Mouse (Mus musculus) liver, embryonic 13.5 days (tissue): ENCODE results near the gene Als2cl. TPM values are rescaled to one million over a fixed set of nuclear protein-coding genes. Genes with fewer than 3 reads are reported as not detected.
A peak's percentile ranks its signal among the peaks of the same experiment; 100 is the strongest.

ENCODE experiments used
- ATAC-seq: fragments of 200-750 bp; cut with Nextera tagmentation; 2 replicates; pipeline ENCODE4 v1.8.0; 2017; ENCODE audit warnings: low read depth, mild to moderate bottlenecking, moderate number of reproducible peaks, moderate library complexity
- DNase-seq: peaks from one replicate; pipeline ENCODE4 v3.0.0; 2022
- H3K27ac ChIP-seq: fragments of 300-500 bp; sonication (generic); 2 replicates; pipeline ENCODE4 v1.5.1; 2015; ENCODE audit warnings: moderate library complexity, mild to moderate bottlenecking, inconsistent platforms
- H3K27me3 ChIP-seq: fragments of 300-500 bp; sonication (generic); 2 replicates; pipeline ENCODE4 v1.6.1; 2015; ENCODE audit warnings: mild to moderate bottlenecking, inconsistent platforms
- H3K36me3 ChIP-seq: fragments of 300-500 bp; sonication (generic); 2 replicates; pipeline ENCODE4 v1.6.1; 2015; ENCODE audit warnings: mild to moderate bottlenecking, inconsistent platforms
- H3K4me1 ChIP-seq: fragments of 300-500 bp; sonication (generic); replicated peaks from 2 replicates; pipeline ENCODE4 v1.6.1; 2015; ENCODE audit warnings: inconsistent platforms
- H3K4me2 ChIP-seq: fragments of 300-500 bp; sonication (generic); 2 replicates; pipeline ENCODE4 v1.6.1; 2015; ENCODE audit warnings: inconsistent platforms, mild to moderate bottlenecking, moderate library complexity
- H3K4me3 ChIP-seq: fragments of 300-500 bp; sonication (generic); replicated peaks from 2 replicates; pipeline ENCODE4 v1.5.1; 2015; ENCODE audit warnings: mild to moderate bottlenecking, inconsistent platforms
- H3K9ac ChIP-seq: fragments of 300-500 bp; sonication (generic); 2 replicates; pipeline ENCODE4 v1.6.1; 2015; ENCODE audit warnings: mild to moderate bottlenecking, inconsistent platforms
- H3K9me3 ChIP-seq: fragments of 300-500 bp; sonication (generic); replicated peaks from 2 replicates; pipeline ENCODE4 v1.6.1; 2016; ENCODE audit warnings: inconsistent platforms
- WGBS: fragments of 180-500 bp; shearing (Covaris S2); methylation state at CpG from one replicate; pipeline ENCODE4 v1.1.7; 2015; ENCODE audit not compliant: insufficient replicate concordance; 5-methylcytosine and 5-hydroxymethylcytosine counted together
- polyA plus RNA-seq: library from polyadenylated mRNA; unstranded; fragments of >200 nt; fragmentation: Nextera tagmentation; extraction: Ambion mirVana; gene quantifications from 2 replicates; pipeline ENCODE4 v1.2.1, GENCODE M21; 2015

The Als2cl gene
- polyA plus RNA-seq, 1 experiment from 2014 or later: 1.7 TPM

DNA sequence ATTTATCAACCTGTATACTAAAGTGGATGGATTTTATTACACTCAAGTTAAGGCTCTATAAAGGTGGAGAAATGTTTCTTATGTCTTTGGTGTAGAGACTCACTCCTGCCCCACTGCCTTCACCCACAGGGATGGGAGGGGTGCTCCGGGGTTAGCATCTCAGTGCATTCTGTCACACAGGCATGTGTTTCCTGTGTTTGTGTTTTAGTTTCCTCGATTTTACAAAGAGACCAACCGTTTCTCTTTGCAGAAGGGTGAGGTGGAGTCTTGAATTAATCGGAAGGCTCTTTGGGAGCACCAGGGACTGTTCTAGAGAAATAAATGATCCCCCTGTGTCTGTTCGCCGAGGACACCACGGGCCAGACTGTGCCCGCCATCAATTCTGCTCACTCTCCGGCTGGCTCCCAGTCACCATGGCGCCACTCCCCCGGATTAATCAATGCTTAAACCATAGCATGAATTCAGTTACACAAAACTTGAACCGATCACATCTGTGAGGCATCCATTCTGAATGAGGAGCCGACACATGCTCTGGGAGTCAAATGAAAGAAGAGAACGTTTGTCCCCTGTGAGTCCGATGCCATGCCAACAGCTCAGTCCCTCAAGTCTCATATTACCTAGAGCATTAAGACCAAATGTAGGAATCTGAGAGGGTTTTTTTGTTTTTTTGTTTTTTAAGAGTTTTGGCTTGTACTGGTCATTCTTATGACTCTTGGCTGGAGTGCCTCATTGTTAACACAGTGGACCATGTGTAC is 41.2 kb downstream of the Als2cl start:
- WGBS: 53% methylated on average over 15 of the region's 15 CpGs
- Histone ChIP-seq H3K9me3 (no peaks in the 10 kb centered on the region), H3K9ac (no peak overlapping the region), H3K27ac (no peak overlapping the region), H3K4me1 (no peaks in the 10 kb centered on the region), H3K4me3 (no peak overlapping the region), H3K4me2 (no peak overlapping the region), H3K36me3 (no peaks in the 10 kb centered on the region), H3K27me3 (no peaks in the 10 kb centered on the region)
- DNase-seq (no peak), ATAC-seq (no peak)

DNA sequence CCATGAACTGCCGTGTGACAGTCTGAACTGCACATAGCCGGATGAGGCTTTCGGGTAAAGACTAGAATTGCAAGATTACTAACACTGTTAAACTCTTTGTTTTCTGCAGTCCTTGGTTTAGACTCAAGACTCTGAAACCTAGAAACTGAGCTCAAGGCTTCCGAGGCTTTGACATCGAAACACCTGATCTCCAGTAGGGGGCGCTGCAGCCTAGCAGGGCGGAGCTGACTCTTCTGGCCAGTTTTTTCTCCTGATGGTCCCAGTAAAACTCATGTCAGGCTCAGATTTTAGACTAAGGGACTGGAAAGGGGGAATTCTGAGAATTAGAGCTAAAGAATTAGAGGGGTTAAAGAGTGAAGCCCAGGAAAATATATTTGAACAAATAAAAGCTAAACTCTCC is 43.1 kb downstream of the Als2cl start:
- DNase-seq (peak; percentile 33), ATAC-seq (no peak)
- H3K9ac ChIP-seq: no peak overlapping the region
- 13% methylated on average over 7 of the region's 7 CpGs for WGBS
- H3K36me3 ChIP-seq: no peaks in the 10 kb centered on the region
- H3K4me1 ChIP-seq: no peaks in the 10 kb centered on the region
- H3K9me3 ChIP-seq: no peaks in the 10 kb centered on the region
- no peak overlapping the region for H3K4me2 ChIP-seq
- no peaks in the 10 kb centered on the region for H3K27me3 ChIP-seq
- H3K27ac ChIP-seq: no peak overlapping the region
- no peak overlapping the region for H3K4me3 ChIP-seq

GRCm38 (mm10) chr9:110931573-110931972 is 51.9 kb downstream of the Als2cl start:
- WGBS: 62% methylated on average over 6 of the region's 6 CpGs
- no peak overlapping the region for H3K4me3 ChIP-seq
- no peaks in the 10 kb centered on the region for H3K9me3 ChIP-seq
- DNase-seq (no peak), ATAC-seq (no peak)
- H3K4me2 ChIP-seq: no peak overlapping the region
- H3K27ac ChIP-seq: no peak overlapping the region
- H3K4me1 ChIP-seq: no peaks in the 10 kb centered on the region
- no peaks in the 10 kb centered on the region for H3K36me3 ChIP-seq
- H3K27me3 ChIP-seq: no peaks in the 10 kb centered on the region
- no peak overlapping the region for H3K9ac ChIP-seq

- H3K4me1 ChIP-seq: no peaks in the 10 kb centered on the region; the same call in 1 of the 2 replicates
- no peaks in the 10 kb centered on the region for H3K36me3 ChIP-seq
- H3K9me3 ChIP-seq: no peaks in the 10 kb centered on the region
- H3K4me2 ChIP-seq: no peak overlapping the region
- H3K27me3 ChIP-seq: no peaks in the 10 kb centered on the region
- H3K4me3 ChIP-seq: no peak overlapping the region
- H3K9ac ChIP-seq: no peak overlapping the region
- ATAC-seq (no peak), DNase-seq (no peak)
- H3K27ac ChIP-seq: no peak overlapping the region
- WGBS: 72% methylated on average over 12 of the region's 12 CpGs
Measured at GRCm38 (mm10) chr9:110933850-110934437, 54.3 kb downstream of the Als2cl start.

- Histone ChIP-seq H3K36me3 (no peaks in the 10 kb centered on the region), H3K27me3 (no peaks in the 10 kb centered on the region), H3K4me3 (no peak overlapping the region), H3K9me3 (no peaks in the 10 kb centered on the region), H3K4me2 (no peak overlapping the region), H3K9ac (no peak overlapping the region), H3K27ac (no peak overlapping the region), H3K4me1 (no peaks in the 10 kb centered on the region; the same call in 1 of the 2 replicates)
- DNase-seq (no peak), ATAC-seq (no peak)
- WGBS: 75% methylated on average over 7 of the region's 7 CpGs
Measured at GRCm38 (mm10) chr9:110935941-110936340, 56.3 kb downstream of the Als2cl start.

DNA sequence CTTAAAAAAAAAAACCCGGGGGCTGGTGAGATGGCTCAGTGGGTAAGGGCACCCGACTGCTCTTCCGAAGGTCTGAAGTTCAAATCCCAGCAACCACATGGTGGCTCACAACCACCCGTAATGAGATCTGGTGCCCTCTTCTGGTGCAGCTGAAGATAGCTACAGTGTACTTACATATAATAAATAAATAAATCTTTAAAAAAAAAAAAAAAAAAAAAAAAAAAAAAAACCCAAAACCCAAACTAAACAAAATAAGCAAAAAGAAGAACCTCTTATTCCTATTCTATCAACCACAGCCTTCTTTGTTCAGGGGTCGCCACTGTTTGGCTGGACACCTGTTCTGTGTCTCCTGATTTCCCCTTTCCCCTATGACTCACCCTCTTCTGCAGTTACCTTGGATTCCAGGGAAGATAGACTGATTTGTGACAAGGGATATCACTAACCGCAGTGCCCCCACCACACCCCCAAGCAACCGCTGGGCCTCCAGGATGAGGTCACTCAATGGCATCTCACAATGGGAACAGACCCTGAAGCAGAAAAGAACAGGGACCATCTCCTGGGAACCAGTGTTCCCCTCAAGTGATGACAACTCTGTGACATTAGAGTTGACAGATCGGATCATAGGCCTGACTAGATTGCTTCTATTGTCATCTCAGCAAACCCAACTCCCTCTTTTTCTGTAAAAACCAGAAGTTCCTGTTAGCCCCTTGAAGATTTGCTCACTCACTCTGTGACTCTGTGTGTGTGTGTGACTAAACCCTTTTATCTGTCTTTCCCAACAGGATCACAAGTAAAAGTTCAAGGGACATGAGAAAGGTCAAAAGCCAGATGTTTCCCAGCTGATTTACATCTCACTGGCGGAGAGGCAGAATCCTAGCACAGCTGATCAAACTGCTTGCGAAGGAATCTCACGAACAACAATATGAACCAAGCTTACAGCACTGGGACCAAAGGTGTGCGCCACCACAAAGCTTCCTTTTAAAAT is 58.1 kb downstream of the Als2cl start:
- Histone ChIP-seq H3K9me3 (no peaks in the 10 kb centered on the region), H3K4me1 (no peaks in the 10 kb centered on the region; the same call in 1 of the 2 replicates), H3K27me3 (no peaks in the 10 kb centered on the region), H3K4me3 (no peak overlapping the region), H3K9ac (no peak overlapping the region), H3K27ac (no peak overlapping the region), H3K4me2 (no peak overlapping the region), H3K36me3 (no peaks in the 10 kb centered on the region)
- 49% methylated on average over 12 of the region's 12 CpGs for WGBS
- no peak for ATAC-seq
- DNase-seq: no peak

DNA sequence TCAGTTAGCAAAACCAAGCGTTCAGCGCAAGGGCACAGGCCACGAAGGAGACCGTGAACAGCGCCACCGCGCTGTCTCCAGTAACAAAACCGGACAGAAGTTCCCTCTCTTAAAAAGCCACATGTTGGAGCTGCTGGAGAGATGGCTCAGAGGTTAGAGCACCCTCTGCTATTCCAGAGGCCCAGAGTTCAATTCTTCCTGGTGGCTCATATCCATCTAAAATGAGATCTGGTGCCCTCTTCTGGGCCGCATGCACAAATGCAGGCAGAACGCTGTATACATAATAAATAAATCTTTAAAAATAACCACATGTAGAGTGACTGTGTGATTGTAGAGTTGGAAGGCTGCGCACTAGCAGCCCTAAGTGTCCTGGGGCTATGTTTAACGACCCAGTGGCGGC is 64.6 kb downstream of the Als2cl start:
- Histone ChIP-seq H3K9ac (no peak overlapping the region), H3K36me3 (no peaks in the 10 kb centered on the region), H3K4me1 (peaks cover 23% of the 10 kb centered on the region), H3K27me3 (peaks cover 40% of the 10 kb centered on the region), H3K27ac (no peak overlapping the region), H3K9me3 (no peaks in the 10 kb centered on the region), H3K4me2 (no peak overlapping the region), H3K4me3 (no peak overlapping the region)
- ATAC-seq (no peak), DNase-seq (no peak)
- 28% methylated on average over 13 of the region's 13 CpGs for whole genome bisulfite sequencing

DNA sequence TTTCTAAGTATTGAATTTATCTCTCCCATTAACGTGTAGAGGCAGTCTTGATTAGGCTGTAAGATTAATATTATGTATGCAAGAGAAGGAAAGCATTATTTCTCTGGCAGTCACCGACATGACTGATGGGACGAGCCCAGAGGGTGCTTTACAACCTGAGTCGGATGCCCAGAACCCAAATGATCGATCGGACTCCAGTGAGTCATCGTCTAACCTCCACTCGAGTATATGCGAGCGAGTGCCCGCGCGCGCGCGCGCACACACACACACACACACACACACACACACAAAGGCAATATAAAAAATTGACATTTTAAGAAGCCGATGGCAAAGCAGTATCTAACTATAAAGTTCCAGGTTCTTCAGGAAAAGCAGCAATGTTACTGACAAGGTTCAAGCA is 65.7 kb downstream of the Als2cl start:
- WGBS: 18% methylated on average over 18 of the region's 18 CpGs
- no peaks in the 10 kb centered on the region for H3K36me3 ChIP-seq
- H3K27ac ChIP-seq: no peak overlapping the region
- H3K27me3 ChIP-seq: peaks cover 40% of the 10 kb centered on the region
- H3K9me3 ChIP-seq: no peaks in the 10 kb centered on the region
- H3K4me2 ChIP-seq: no peak overlapping the region
- H3K9ac ChIP-seq: no peak overlapping the region
- DNase-seq (no peak), ATAC-seq (no peak)
- peaks cover 24% of the 10 kb centered on the region for H3K4me1 ChIP-seq
- no peak overlapping the region for H3K4me3 ChIP-seq

GRCm38 (mm10) chr9:110945926-110946325 is 66.3 kb downstream of the Als2cl start, which contains the start of gene Tdgf1:
Gene Tdgf1, minus strand, starts transcription at chr9:110946158.
- DNase-seq (no peak), ATAC-seq (no peak)
- Histone ChIP-seq H3K27me3 (peaks cover 40% of the 10 kb centered on the region), H3K4me2 (0 out of 2 replicates have a peak within 1 kb of the TSS, but pooled peaks have one; percentile 1), H3K36me3 (no peaks in the 10 kb centered on the region), H3K4me3 (no peak within 1 kb of the TSS), H3K9ac (no peak within 1 kb of the TSS), H3K27ac (no peak within 1 kb of the TSS), H3K9me3 (no peaks in the 10 kb centered on the region), H3K4me1 (peaks cover 24% of the 10 kb centered on the region)
- 8% methylated on average over 11 of the region's 11 CpGs for WGBS

DNA sequence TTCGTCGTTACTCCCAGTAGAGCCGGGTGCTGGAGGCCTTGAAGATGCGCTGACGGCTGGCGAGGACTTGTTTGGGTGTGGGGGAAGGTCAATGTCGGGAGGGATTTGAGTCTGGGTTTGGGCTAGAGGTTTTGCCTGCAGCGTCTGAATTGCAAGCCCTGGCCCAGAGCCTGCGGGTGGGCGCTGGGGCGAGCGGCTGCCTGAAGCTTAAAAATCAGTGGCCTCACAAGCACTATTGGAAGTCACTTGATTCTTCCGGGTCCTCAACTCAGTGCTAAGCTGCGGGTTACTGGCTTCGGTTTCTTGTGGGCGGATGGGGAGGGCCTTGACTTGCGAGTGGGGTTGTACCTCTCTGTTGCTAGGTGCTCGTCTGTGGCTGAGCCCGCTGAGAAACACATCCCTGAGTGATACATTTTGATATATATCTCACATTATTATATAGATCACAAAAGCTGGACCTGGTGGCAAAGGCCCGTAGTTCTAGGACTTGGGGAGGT is 66.9 kb downstream of the Als2cl start:
- Histone ChIP-seq H3K4me3 (no peak overlapping the region), H3K4me1 (peaks cover 24% of the 10 kb centered on the region), H3K27ac (no peak overlapping the region), H3K36me3 (no peaks in the 10 kb centered on the region), H3K9me3 (no peaks in the 10 kb centered on the region), H3K27me3 (peaks cover 40% of the 10 kb centered on the region), H3K9ac (no peak overlapping the region), H3K4me2 (0 out of 2 replicates have a peak overlapping the region, but pooled peaks have one; percentile 1)
- ATAC-seq: no peak
- WGBS: 23% methylated on average over 20 of the region's 20 CpGs
- DNase-seq: no peak

DNA sequence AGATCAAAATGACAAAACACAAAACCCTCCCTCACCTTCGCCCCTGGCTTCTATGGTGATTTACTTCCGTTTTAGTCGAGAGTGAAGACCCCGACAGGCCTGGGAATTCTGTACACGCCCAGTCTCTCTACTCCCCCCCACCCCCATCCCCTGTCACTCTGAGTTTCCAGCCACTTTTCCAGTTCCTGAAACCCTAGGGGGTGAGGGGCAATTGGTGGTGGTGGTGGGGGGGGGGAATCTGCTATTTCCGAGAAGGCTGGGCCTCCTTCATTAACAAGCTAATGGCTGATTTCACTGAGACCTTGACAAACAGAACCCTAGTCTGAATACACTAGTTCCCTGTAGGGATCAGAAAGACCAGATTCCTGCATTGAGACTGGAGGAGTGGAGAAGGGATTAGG is 67.6 kb downstream of the Als2cl start:
- H3K4me2 ChIP-seq: no peak overlapping the region
- 31% methylated on average over 6 of the region's 6 CpGs for WGBS
- H3K27me3 ChIP-seq: peaks cover 40% of the 10 kb centered on the region
- no peak overlapping the region for H3K27ac ChIP-seq
- no peak overlapping the region for H3K4me3 ChIP-seq
- DNase-seq: no peak
- H3K4me1 ChIP-seq: peaks cover 30% of the 10 kb centered on the region
- H3K36me3 ChIP-seq: no peaks in the 10 kb centered on the region
- no peak for ATAC-seq
- H3K9ac ChIP-seq: no peak overlapping the region
- H3K9me3 ChIP-seq: no peaks in the 10 kb centered on the region
